Mouse (Mus musculus) embryo, embryonic 9.5 days (tissue): ENCODE data around the gene Gpatch8.
A peak's percentile ranks its signal among the peaks of the same experiment; 100 is the strongest.

Experiments
- DNase-seq: peaks from one replicate; pipeline ENCODE4 v3.0.0-alpha.2; 2017; ENCODE audit errors: extremely low spot score

Gene Gpatch8

GRCm38 (mm10) chr11:102496732-102497131 is 59.5 kb downstream of the Gpatch8 start:
- no peak for DNase-seq

- no peak for DNase-seq
These were observed 60.0 kb downstream of the Gpatch8 start for GRCm38 (mm10) chr11:102496206-102496605.

GRCm38 (mm10) chr11:102495742-102496141 is 60.5 kb downstream of the Gpatch8 start:
- DNase-seq = no peak

- no peak for DNase-seq
These were observed 61.1 kb downstream of the Gpatch8 start for GRCm38 (mm10) chr11:102495114-102495513.

DNA sequence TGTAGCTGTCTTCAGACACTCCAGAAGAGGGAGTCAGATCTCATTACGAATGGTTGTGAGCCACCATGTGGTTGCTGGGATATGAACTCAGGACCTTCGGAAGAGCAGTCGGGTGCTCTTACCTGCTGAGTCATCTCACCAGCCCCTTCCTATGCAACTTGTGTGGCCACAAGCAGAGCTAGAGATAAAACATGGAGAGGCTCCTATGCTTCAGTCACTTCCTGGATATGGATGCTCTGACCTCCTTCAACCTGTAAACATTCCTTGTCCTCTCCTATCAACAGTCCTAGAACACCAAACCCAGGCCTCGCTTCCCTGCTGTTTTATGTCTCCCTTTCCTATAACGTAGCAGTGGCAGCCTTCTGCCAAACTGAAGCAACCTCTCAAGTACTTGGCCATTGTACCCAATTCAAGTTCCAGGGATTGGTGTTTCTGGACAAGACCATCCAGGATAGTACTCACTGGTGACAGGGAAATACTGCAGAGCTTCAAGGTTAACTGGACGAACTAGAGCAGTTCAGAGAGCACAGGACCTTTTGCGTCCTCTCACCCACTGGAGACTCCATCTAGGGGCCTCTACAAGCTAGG is 62.0 kb downstream of the Gpatch8 start:
- DNase-seq = no peak

DNA sequence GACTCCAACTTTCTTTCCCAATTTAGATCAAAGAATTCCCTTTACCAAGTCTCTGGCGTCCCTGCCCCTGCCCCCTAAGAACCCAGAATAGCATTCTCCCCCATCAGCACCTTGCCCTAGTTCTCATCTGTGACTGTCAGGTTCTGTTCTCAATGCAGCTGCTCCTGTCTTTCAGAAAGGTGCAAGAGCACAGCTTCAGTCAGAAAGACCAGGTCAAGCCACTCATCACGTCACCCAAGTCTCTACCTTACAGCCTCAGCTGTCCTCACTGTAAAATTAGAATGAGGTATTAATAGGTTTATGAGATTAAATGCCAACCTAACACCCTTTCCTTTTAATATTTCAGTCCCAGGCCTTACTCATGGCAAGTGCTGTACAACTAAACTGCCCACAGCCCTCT is 63.0 kb downstream of the Gpatch8 start:
- no peak for DNase-seq

GRCm38 (mm10) chr11:102487901-102488300 is 68.3 kb downstream of the Gpatch8 start:
- DNase-seq = no peak

DNA sequence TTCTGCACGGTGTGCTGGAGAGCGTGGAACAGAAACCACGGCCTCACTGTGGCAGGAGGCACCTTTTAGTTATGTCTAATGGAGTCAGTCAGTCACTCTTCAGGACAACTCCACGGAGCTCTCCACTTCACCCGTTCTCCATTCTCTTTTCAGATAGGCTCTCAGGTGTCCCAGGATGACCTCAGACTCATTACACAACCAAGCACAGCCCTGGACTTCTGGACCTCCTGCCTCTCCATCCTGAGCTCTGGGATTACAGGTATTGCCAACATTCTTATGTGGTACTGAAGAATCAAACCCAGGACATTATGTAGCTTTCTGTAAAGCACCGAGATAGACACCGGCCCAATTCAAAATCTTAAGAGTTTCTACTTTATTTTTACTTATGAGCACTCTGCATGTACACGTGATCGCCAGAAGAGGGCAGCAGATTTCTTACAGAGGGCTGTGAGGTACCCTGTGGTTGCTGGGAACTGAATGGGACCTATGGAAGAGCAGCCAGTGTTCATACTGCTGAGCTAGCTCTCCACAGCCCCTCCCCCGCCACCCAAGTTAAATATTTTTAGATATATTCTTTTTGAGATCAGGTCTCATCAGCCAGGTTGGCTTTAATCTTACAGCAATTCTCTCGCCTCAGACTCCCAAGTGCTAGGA is 69.3 kb downstream of the Gpatch8 start:
- peak; percentile 35 for DNase-seq

DNA sequence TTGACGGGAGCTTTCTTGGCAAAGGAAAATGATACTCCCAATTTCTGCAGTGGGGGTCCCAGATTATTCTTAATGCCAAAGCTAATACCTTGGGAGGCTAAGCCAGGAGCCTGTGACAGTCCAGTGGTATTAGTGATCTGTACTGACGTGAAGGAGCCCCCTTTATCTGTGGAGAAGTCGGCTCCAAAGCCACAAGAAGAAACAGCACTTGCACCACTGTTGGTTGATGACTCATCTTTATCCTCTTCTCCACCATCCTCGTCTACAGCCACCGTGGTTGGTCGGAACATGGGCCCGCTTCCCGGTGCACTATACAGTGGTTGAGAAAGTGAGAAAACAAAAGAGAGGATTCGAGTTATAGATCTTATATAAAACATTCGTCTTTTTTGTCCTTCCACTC is 74.4 kb downstream of the Gpatch8 start:
- DNase-seq = no peak

DNA sequence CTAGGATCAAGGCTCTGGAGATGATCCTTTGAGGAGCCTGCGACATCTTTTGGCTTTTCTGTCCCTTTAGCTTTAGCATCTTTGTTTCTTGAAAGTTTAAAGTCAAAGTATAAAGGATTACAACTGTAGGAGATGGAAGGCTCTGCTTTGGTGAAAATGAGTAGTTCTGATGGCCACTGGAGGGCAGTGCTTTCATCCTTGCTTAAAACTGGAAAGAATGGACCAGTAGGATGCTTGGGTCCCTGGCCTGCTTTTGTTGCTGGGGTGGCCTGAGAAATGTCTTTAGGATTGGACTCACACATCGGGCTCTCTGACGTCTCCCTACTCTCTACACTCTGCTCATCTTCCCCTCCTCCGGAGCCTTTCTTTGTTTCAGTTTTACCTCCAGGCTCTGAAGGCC is 75.3 kb downstream of the Gpatch8 start:
- no peak for DNase-seq

DNA sequence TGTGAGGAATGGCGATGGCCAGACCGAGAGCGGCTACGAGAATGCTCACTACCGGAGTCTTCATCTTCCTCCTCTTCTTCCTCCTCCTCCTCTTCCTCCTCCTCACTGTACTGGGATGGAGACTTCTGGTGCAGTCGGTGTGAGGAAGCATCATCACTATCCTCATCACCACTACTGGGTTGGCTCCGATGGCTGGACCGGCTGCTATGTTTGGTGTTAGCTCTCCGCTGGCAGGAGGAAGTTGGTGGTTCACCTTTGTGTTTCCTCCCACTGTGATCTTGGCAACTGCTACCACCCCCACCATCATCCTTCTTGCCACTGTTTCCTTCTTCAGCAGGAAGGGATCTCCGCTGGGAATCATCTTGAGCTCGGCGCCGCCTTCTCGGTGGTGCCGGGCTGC is 76.1 kb downstream of the Gpatch8 start:
- DNase-seq = no peak

DNA sequence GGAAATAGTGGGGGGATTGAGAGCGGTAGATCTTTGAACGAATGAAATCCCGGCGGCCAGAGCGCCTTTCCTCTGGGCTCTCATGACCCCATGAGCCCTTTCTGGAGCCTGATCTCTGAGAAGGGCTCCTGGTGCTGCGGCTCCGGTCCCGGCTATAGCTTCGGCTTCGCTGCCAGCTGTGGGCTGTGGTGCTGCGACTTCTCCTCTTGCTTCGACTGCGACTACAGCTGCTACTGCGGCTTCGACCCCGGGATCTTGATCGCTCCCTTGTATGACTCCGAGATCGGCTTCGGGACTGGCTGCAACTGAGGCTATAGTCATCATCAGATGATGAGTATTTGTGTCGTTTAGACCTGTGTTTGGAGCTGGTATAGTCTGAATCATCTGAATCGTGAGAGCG is 76.6 kb downstream of the Gpatch8 start:
- no peak for DNase-seq

DNA sequence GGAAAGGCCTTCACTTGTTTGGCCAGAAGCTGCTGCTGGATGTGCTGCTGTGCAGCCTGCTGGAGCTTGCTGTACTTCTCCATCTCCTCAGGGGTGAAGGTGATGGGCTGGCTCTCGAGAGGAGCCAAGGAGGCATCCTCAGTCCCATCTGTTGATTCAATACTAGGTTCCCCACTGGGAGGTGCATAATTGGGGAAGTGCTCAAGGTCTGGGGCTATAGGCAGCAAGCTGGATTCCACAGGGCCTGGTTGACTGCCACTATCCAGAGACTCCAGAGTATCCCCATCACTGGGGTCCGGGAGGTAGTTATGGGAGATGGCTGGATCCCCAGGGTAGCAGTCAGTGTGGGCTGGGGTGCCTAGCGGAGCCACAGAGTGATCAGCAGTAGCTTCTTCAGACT is 77.5 kb downstream of the Gpatch8 start:
- DNase-seq = no peak

DNA sequence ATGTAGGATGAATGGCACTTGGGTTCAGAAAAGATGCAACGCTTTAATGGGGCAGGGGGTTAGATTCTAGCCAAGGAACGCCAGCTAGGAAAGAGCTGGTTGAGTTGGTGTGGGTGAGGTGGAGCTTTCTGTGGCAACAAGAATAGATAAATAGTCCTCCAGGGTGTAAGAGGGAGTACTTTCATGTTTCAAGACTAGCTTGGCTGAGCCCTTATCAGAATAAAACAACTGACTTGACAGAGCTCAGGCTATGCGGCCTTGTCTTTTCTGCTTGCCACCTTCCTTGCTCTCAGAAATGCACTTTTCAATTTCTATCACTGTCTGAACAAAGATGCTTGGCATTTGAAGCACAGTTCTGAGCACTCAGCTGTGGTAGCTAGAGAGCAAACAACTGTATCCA is 81.2 kb downstream of the Gpatch8 start:
- no peak for DNase-seq

- no peak for DNase-seq
These were observed 86.4 kb downstream of the Gpatch8 start, which contains the start of gene Itga2b for GRCm38 (mm10) chr11:102469648-102470357. Gene Itga2b (minus strand): TSS chr11:102470122.

GRCm38 (mm10) chr11:102467041-102467631 is 89.1 kb downstream of the Gpatch8 start:
- DNase-seq = peak; percentile 92

- peak; percentile 46 for DNase-seq
These were observed 90.3 kb downstream of the Gpatch8 start for GRCm38 (mm10) chr11:102465713-102466436.

GRCm38 (mm10) chr11:102464901-102465300 is 91.3 kb downstream of the Gpatch8 start:
- no peak for DNase-seq

DNA sequence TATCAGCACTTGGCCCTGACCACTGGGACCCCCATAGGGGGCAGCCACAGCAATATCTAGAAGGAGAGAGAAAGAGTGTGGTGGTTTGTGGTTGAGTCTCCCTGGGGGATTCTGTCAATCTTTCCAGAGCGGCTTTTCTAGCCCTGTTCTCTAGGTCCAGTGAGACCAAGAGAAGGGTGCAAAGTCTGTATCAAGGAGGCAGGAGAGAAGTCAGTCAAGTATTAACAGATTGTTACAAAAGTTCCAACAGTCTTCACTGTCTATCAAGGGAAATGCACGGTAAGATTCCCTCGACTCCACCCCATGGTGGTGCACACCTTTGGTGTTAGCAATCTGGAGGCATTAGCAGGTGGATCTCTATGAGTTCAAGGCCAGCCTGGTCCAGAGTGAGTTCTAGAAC is 94.4 kb downstream of the Gpatch8 start:
- no peak for DNase-seq

GRCm38 (mm10) chr11:102460541-102460940 is 95.7 kb downstream of the Gpatch8 start:
- no peak for DNase-seq

- DNase-seq = peak; percentile 89
These were observed 100.3 kb downstream of the Gpatch8 start for GRCm38 (mm10) chr11:102455740-102456396.
